Mouse (Mus musculus) lung, postnatal 25 days (tissue): ENCODE results near the gene Fam169b.

Experiments
- DNase-seq: peaks from one replicate; pipeline ENCODE4 v3.0.0; 2022; ENCODE audit warnings: low spot score

The Fam169b gene

DNA sequence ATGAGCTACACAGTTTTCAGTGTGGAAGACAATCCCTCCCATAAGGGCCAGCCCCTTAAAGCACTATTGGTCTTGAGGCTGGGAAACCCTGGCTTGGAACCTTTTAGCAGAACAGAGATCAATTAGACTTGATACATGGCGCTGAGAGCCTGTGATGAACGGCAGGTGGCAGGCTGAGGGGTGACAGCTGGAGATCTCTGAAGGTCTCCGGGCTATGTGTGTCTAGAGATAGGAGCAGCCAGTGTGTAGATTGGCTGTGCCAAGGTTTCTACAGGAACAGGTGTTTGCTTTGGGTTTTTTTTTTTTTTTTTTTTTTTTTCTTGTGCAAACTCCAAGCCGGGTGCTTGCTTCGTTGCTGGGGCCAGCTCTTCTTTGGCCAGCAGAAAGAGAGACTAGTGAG, 135.0 kb downstream of the Fam169b start:
- no peak for DNase-seq
